Comparison of ENCODE assay signal across 17 mouse cellular contexts in genomic region chr17:68753112-68753511, GRCm38 (mm10).
DNase-seq lines count a peak whose midpoint lies in the region; ATAC-seq and TF ChIP-seq lines count a peak whose summit lies in the region.
"Had no signal": no experiment of that assay in that cellular context is flagged by ENCODE, and none has a peak within 500 bp of the region (broad histone marks: within the 10 kb centered on the region; RNA-seq: fewer than 3 reads in every experiment).

No protein-coding gene starts in this region.

- H3K4me2 ChIP-seq in hindbrain, postnatal 0 days (ENCODE audit: low read depth, low read length): no peak overlapping the region
- no peak overlapping the region for H3K4me2 ChIP-seq in hindbrain, embryonic 14.5 days (replicated peaks)
- no peak overlapping the region for H3K4me2 ChIP-seq in midbrain, embryonic 14.5 days (ENCODE audit: low read length)
- H3K4me2 ChIP-seq: embryonic facial prominence, embryonic 15.5 days; heart, embryonic 15.5 days; limb, embryonic 12.5 days; midbrain, embryonic 12.5 days; neural tube, embryonic 12.5 days had no signal

- H3K9ac ChIP-seq in hindbrain, postnatal 0 days (replicated peaks; ENCODE audit: low read length): no peak overlapping the region
- no peak overlapping the region for H3K9ac ChIP-seq in hindbrain, embryonic 14.5 days
- H3K9ac ChIP-seq in midbrain, embryonic 14.5 days (replicated peaks; ENCODE audit: low read length): no peak overlapping the region
- H3K9ac ChIP-seq: embryonic facial prominence, embryonic 15.5 days; heart, embryonic 15.5 days; limb, embryonic 12.5 days; midbrain, embryonic 12.5 days; neural tube, embryonic 12.5 days had no signal

- 48% methylated on average over 7 of the region's 7 CpGs for WGBS in hindbrain, postnatal 0 days
- WGBS in hindbrain, embryonic 14.5 days: 81% methylated on average over 7 of the region's 7 CpGs
- WGBS in midbrain, embryonic 14.5 days: 76% methylated on average over 7 of the region's 7 CpGs

- H3K4me3 ChIP-seq in hindbrain, postnatal 0 days (ENCODE audit: low read length): no peak overlapping the region
- no peak overlapping the region for H3K4me3 ChIP-seq in hindbrain, embryonic 14.5 days (replicated peaks; ENCODE audit: low read length)
- no peak overlapping the region for H3K4me3 ChIP-seq in midbrain, embryonic 14.5 days (replicated peaks; ENCODE audit: low read depth, low read length)
- H3K4me3 ChIP-seq: embryonic facial prominence, embryonic 15.5 days; heart, embryonic 15.5 days; limb, embryonic 12.5 days; midbrain, embryonic 12.5 days; neural tube, embryonic 12.5 days had no signal

- no peaks in the 10 kb centered on the region for H3K9me3 ChIP-seq in hindbrain, postnatal 0 days (ENCODE audit: low read length)
- no peaks in the 10 kb centered on the region for H3K9me3 ChIP-seq in hindbrain, embryonic 14.5 days (ENCODE audit: control insufficient read depth, low read length)
- H3K9me3 ChIP-seq in midbrain, embryonic 14.5 days (ENCODE audit: control insufficient read depth, low read length): no peaks in the 10 kb centered on the region
- H3K9me3 ChIP-seq: embryonic facial prominence, embryonic 15.5 days; heart, embryonic 15.5 days; limb, embryonic 12.5 days; midbrain, embryonic 12.5 days; neural tube, embryonic 12.5 days had no signal

- peak; percentile 40 for DNase-seq in hindbrain, postnatal 0 days (ENCODE audit: low spot score)
- no peak for DNase-seq in hindbrain, embryonic 14.5 days (ENCODE audit: low spot score)
- DNase-seq in cerebellum, adult 9-10 months: peak; percentile 49
- peak; percentile 60 to 78 for DNase-seq in layer of hippocampus, adult 18-20 months (ENCODE audit: low spot score in 2 of 2)
- DNase-seq in left cerebral cortex, postnatal 4 days: peak; percentile 41
- no peak for DNase-seq in gastrocnemius, adult 8-10 months (ENCODE audit: low spot score in 2 of 2)
- DNase-seq in midbrain, embryonic 14.5 days: no peak
- DNase-seq: adrenal gland, adult 8-10 months; gastrocnemius, postnatal 36 days; lung, adult 2 months had no signal

- H3K4me1 ChIP-seq in hindbrain, postnatal 0 days (ENCODE audit: insufficient read depth, low read length): no peaks in the 10 kb centered on the region; the same call in 1 of the 2 replicates
- H3K4me1 ChIP-seq in hindbrain, embryonic 14.5 days (replicated peaks; ENCODE audit: control insufficient read depth, insufficient read depth, low read length): no peaks in the 10 kb centered on the region
- H3K4me1 ChIP-seq in midbrain, embryonic 14.5 days (ENCODE audit: control insufficient read depth, insufficient read depth, low read length): no peaks in the 10 kb centered on the region
- H3K4me1 ChIP-seq: heart, embryonic 15.5 days; midbrain, embryonic 12.5 days; neural tube, embryonic 12.5 days had no signal

- TF ChIP-seq CTCF in hindbrain, postnatal 0 days (IDR thresholded peaks at IDR 0.05; ENCODE audit: low read depth): no peak

- intact Hi-C loops in left cerebral cortex, postnatal 4 days (cut with DNase I): no loop called here

- peak; percentile 45; the same call in 1 of the 2 replicates for ATAC-seq in hindbrain, postnatal 0 days
- ATAC-seq in hindbrain, embryonic 14.5 days (ENCODE audit: low FRiP score): no peak
- no peak for ATAC-seq in erythroid progenitor cell, adult 5-6 weeks (replicated peaks; ENCODE audit: low FRiP score, poor library complexity, severe bottlenecking)
- ATAC-seq in midbrain, embryonic 14.5 days (ENCODE audit: low FRiP score, low TSS enrichment): no peak

- no peak overlapping the region for H3K27ac ChIP-seq in hindbrain, postnatal 0 days
- H3K27ac ChIP-seq in hindbrain, embryonic 14.5 days: no peak overlapping the region
- no peak overlapping the region for H3K27ac ChIP-seq in midbrain, embryonic 14.5 days (replicated peaks; ENCODE audit: low read depth, low read length)
- H3K27ac ChIP-seq: embryonic facial prominence, embryonic 15.5 days; heart, embryonic 15.5 days; limb, embryonic 12.5 days; midbrain, embryonic 12.5 days; neural tube, embryonic 12.5 days had no signal

- no peaks in the 10 kb centered on the region for H3K36me3 ChIP-seq in hindbrain, postnatal 0 days (ENCODE audit: insufficient read depth, low read length)
- H3K36me3 ChIP-seq in hindbrain, embryonic 14.5 days (replicated peaks; ENCODE audit: control insufficient read depth, insufficient read depth): no peaks in the 10 kb centered on the region
- H3K36me3 ChIP-seq in midbrain, embryonic 14.5 days (ENCODE audit: control insufficient read depth, insufficient read depth, low read length): no peaks in the 10 kb centered on the region
- H3K36me3 ChIP-seq: embryonic facial prominence, embryonic 15.5 days; heart, embryonic 15.5 days; limb, embryonic 12.5 days; midbrain, embryonic 12.5 days; neural tube, embryonic 12.5 days had no signal

- H3K27me3 ChIP-seq in hindbrain, postnatal 0 days (ENCODE audit: insufficient read depth, low read length): no peaks in the 10 kb centered on the region
- H3K27me3 ChIP-seq in hindbrain, embryonic 14.5 days (ENCODE audit: control insufficient read depth, insufficient read depth, low read length): no peaks in the 10 kb centered on the region
- H3K27me3 ChIP-seq in midbrain, embryonic 14.5 days (ENCODE audit: control insufficient read depth, insufficient read depth, low read length): no peaks in the 10 kb centered on the region
- H3K27me3 ChIP-seq: CH12.LX; embryonic facial prominence, embryonic 15.5 days; heart, embryonic 15.5 days; limb, embryonic 12.5 days; midbrain, embryonic 12.5 days; neural tube, embryonic 12.5 days had no signal

Comparison
In these comparisons a context has a peak if more than half of its experiments do, and no peak if none do; other contexts are left out.
1. DNase-seq: peak in hindbrain, postnatal 0 days (single experiment), cerebellum, adult 9-10 months (single experiment), layer of hippocampus, adult 18-20 months (2 of 2) and left cerebral cortex, postnatal 4 days (single experiment); none in hindbrain, embryonic 14.5 days (single experiment), gastrocnemius, adult 8-10 months (0 of 2) and midbrain, embryonic 14.5 days (single experiment).